Mouse (Mus musculus): ENCODE results near the gene Dnm3.

Dnm3 gene

GRCm38 (mm10) chr1:161990684-161991578 lies 486.9 kb downstream of the Dnm3 start:
- DNase-seq (ENCODE audit: low spot score): no peak

GRCm38 (mm10) chr1:161983979-161984566 lies 493.8 kb downstream of the Dnm3 start:
- no peak for DNase-seq (ENCODE audit: low spot score)

GRCm38 (mm10) chr1:161983451-161983850 lies 494.4 kb downstream of the Dnm3 start:
- DNase-seq (ENCODE audit: low spot score): no peak

GRCm38 (mm10) chr1:161980626-161981298 lies 497.1 kb downstream of the Dnm3 start:
- no peak for DNase-seq (ENCODE audit: low spot score)

GRCm38 (mm10) chr1:161980046-161980445 lies 497.8 kb downstream of the Dnm3 start:
- no peak for DNase-seq (ENCODE audit: low spot score)

- DNase-seq (ENCODE audit: low spot score): no peak
These were observed 498.3 kb downstream of the Dnm3 start, which contains the start of gene 4930558K02Rik for GRCm38 (mm10) chr1:161979536-161979935. 4930558K02Rik (minus strand) TSS chr1:161979636.

GRCm38 (mm10) chr1:161978173-161978700 lies 499.6 kb downstream of the Dnm3 start:
- DNase-seq (ENCODE audit: low spot score): no peak

- DNase-seq (ENCODE audit: low spot score): no peak
These were observed 500.5 kb downstream of the Dnm3 start for GRCm38 (mm10) chr1:161977331-161977730.

- DNase-seq (ENCODE audit: low spot score): peak; percentile 79
These were observed 501.3 kb downstream of the Dnm3 start for GRCm38 (mm10) chr1:161976255-161977182.

- no peak for DNase-seq (ENCODE audit: low spot score)
These were observed 505.6 kb downstream of the Dnm3 start for GRCm38 (mm10) chr1:161972233-161972632.

- no peak for DNase-seq (ENCODE audit: low spot score)
These were observed 507.0 kb downstream of the Dnm3 start for GRCm38 (mm10) chr1:161970874-161971273.

- DNase-seq (ENCODE audit: low spot score): peak; percentile 91
These were observed 509.0 kb downstream of the Dnm3 start, which contains the start of gene Pigc for GRCm38 (mm10) chr1:161968589-161969407. Pigc (plus strand) TSS chr1:161969186.

GRCm38 (mm10) chr1:161967936-161968335 lies 509.9 kb downstream of the Dnm3 start:
- no peak for DNase-seq (ENCODE audit: low spot score)

- DNase-seq (ENCODE audit: low spot score): no peak
These were observed 515.1 kb downstream of the Dnm3 start for GRCm38 (mm10) chr1:161962465-161963377.

GRCm38 (mm10) chr1:161957964-161958950 lies 519.6 kb downstream of the Dnm3 start:
- no peak for DNase-seq (ENCODE audit: low spot score)

GRCm38 (mm10) chr1:161955846-161956245 lies 522.0 kb downstream of the Dnm3 start:
- no peak for DNase-seq (ENCODE audit: low spot score)

GRCm38 (mm10) chr1:161952599-161952998 lies 525.2 kb downstream of the Dnm3 start:
- no peak for DNase-seq (ENCODE audit: low spot score)

Measured in left cerebral cortex, adult 11 months (tissue).